Mouse (Mus musculus) hindbrain, postnatal 0 days (tissue): ENCODE data around the gene Prrx1. TPM values are rescaled to one million over a fixed set of nuclear protein-coding genes. Genes with fewer than 3 reads are reported as not detected.

ENCODE experiments used
- ATAC-seq: fragments of 200-750 bp; cut with Nextera tagmentation; 2 replicates; pipeline ENCODE4 v1.8.0; 2017; ENCODE audit warnings: mild to moderate bottlenecking, moderate TSS enrichment, moderate library complexity
- DNase-seq: peaks from one replicate; pipeline ENCODE4 v3.0.0-alpha.2; 2015; ENCODE audit warnings: low spot score
- H3K27ac ChIP-seq: fragments of 300-500 bp; sonication (generic); 2 replicates; pipeline ENCODE4 v1.5.1; 2014; ENCODE audit warnings: mild to moderate bottlenecking
- H3K27me3 ChIP-seq: fragments of 300-500 bp; sonication (generic); 2 replicates; pipeline ENCODE4 v1.6.1; 2014; ENCODE audit warnings: low read length, mixed read lengths; ENCODE audit not compliant: insufficient read depth
- H3K36me3 ChIP-seq: fragments of 300-500 bp; sonication (generic); 2 replicates; pipeline ENCODE4 v1.6.1; 2014; ENCODE audit warnings: low read length, mixed read lengths; ENCODE audit not compliant: insufficient read depth
- H3K4me1 ChIP-seq: fragments of 300-500 bp; sonication (generic); 2 replicates; pipeline ENCODE4 v1.6.1; 2014; ENCODE audit warnings: antibody characterized with exemption, low read length, mixed read lengths; ENCODE audit not compliant: insufficient read depth
- H3K4me2 ChIP-seq: fragments of 300-500 bp; sonication (generic); 2 replicates; pipeline ENCODE4 v1.6.1; 2014; ENCODE audit warnings: low read depth, mild to moderate bottlenecking, low read length, moderate library complexity, mixed read lengths
- H3K4me3 ChIP-seq: fragments of 300-500 bp; sonication (generic); 2 replicates; pipeline ENCODE4 v1.5.1; 2014; ENCODE audit warnings: low read length
- H3K9ac ChIP-seq: fragments of 300-500 bp; sonication (generic); replicated peaks from 2 replicates; pipeline ENCODE4 v1.6.1; 2014; ENCODE audit warnings: mild to moderate bottlenecking, low read length, moderate library complexity, mixed read lengths
- H3K9me3 ChIP-seq: fragments of 300-500 bp; sonication (generic); 2 replicates; pipeline ENCODE4 v1.6.1; 2016; ENCODE audit warnings: low read length, mixed read lengths
- CTCF ChIP-seq: IDR thresholded peaks from 2 replicates; pipeline ENCODE4 v1.5.1; 2016; ENCODE audit warnings: antibody characterized with exemption, control low read depth, low read depth
- WGBS: fragments of 180-500 bp; shearing (Covaris S2); extraction: QIAGEN DNeasy Blood & Tissue Kit; methylation state at CpG from one replicate; pipeline ENCODE4 v1.1.7; 2014; 5-methylcytosine and 5-hydroxymethylcytosine counted together
- polyA plus RNA-seq: library from polyadenylated mRNA; unstranded; fragments of >200 nt; fragmentation: Nextera tagmentation; extraction: Ambion mirVana; gene quantifications from 2 replicates; pipeline ENCODE4 v1.2.1, GENCODE M21; 2015
- total RNA-seq: library from RNA; depleted of rRNA; stranded (reverse); fragments of >200 nt; gene quantifications from 2 replicates; pipeline ENCODE4 v1.2.3, GENCODE M21; 2014; rRNA removed

Prrx1 gene
- total and polyA plus RNA-seq, 2 experiments from 2014 or later: 4.8 to 4.9 TPM

GRCm38 (mm10) chr1:163198059-163198458, 115.5 kb downstream of the Prrx1 start:
- DNase-seq (no peak), ATAC-seq (no peak)
- Histone ChIP-seq H3K4me1 (no peaks in the 10 kb centered on the region), H3K9ac (no peak overlapping the region), H3K27ac (no peak overlapping the region), H3K4me3 (no peak overlapping the region), H3K4me2 (no peak overlapping the region), H3K27me3 (no peaks in the 10 kb centered on the region), H3K9me3 (no peaks in the 10 kb centered on the region), H3K36me3 (no peaks in the 10 kb centered on the region)
- TF ChIP-seq CTCF: no peak
- 83% methylated on average over 4 of the region's 4 CpGs for WGBS

Other genes with a start within 250 kb of the Prrx1 start
- gene Mroh9, start 228.0 kb downstream of the Prrx1 start, total RNA-seq: not detected in 2 replicates
- not detected in 2 replicates for gene Mroh9, start 228.0 kb downstream of the Prrx1 start, polyA plus RNA-seq
- 8.1 and 10.6 TPM in 2 replicates for gene Gorab, start 90.0 kb upstream of the Prrx1 start, total RNA-seq
- gene Gorab, start 90.0 kb upstream of the Prrx1 start, polyA plus RNA-seq: 15.5 and 16.6 TPM in 2 replicates